Comparison of ENCODE assay signal across 28 mouse cellular contexts in genomic region chr7:117409268-117409988, GRCm38 (mm10). TPM values are rescaled to one million over a fixed set of nuclear protein-coding genes. Genes with fewer than 3 reads are reported as not detected.
DNase-seq lines count a peak whose midpoint lies in the region; ATAC-seq and TF ChIP-seq lines count a peak whose summit lies in the region.
"Had no signal": no experiment of that assay in that cellular context is flagged by ENCODE, and none has a peak within 500 bp of the region (broad histone marks: within the 10 kb centered on the region; RNA-seq: fewer than 3 reads in every experiment).

No protein-coding gene starts in this region.

- H3K4me2 ChIP-seq in liver, embryonic 13.5 days = no peak overlapping the region
- no peak overlapping the region for H3K4me2 ChIP-seq in liver, embryonic 15.5 days
- H3K4me2 ChIP-seq in hindbrain, embryonic 16.5 days (ENCODE audit: low read length) = no peak overlapping the region
- H3K4me2 ChIP-seq: embryonic facial prominence, embryonic 12.5 days; embryonic facial prominence, embryonic 15.5 days; heart, embryonic 12.5 days; heart, embryonic 15.5 days; hindbrain, embryonic 13.5 days had no signal

- peak; percentile 77 to 83 for TF ChIP-seq EP300 in MEL (IDR thresholded peaks at IDR 0.05; ENCODE audit: low read depth in 1 of 2, low read length in 2 of 2)

- H3K36me3 ChIP-seq in liver, embryonic 13.5 days = no peaks in the 10 kb centered on the region
- H3K36me3 ChIP-seq in MEL (ENCODE audit: control insufficient read depth in 1 of 2, insufficient read depth in 2 of 2, low read length in 2 of 2) = peaks cover 0 to 43% of the 10 kb centered on the region in 2 experiments
- no peaks in the 10 kb centered on the region for H3K36me3 ChIP-seq in liver, embryonic 15.5 days (replicated peaks)
- H3K36me3 ChIP-seq in hindbrain, embryonic 16.5 days (ENCODE audit: control insufficient read depth, insufficient read depth, low read length) = no peaks in the 10 kb centered on the region
- H3K36me3 ChIP-seq: embryonic facial prominence, embryonic 12.5 days; embryonic facial prominence, embryonic 15.5 days; G1E; heart, embryonic 12.5 days; heart, embryonic 15.5 days; hindbrain, embryonic 10.5 days; hindbrain, embryonic 13.5 days had no signal

- H3K79me2 ChIP-seq in MEL (ENCODE audit: control insufficient read depth, insufficient read depth, low read length, poor library complexity) = peaks cover 5% of the 10 kb centered on the region; the same call in 1 of the 2 replicates

- H3K27me3 ChIP-seq in liver, embryonic 13.5 days = no peaks in the 10 kb centered on the region
- no peaks in the 10 kb centered on the region for H3K27me3 ChIP-seq in MEL (ENCODE audit: control insufficient read depth in 1 of 2, insufficient read depth in 2 of 2, low read length in 2 of 2)
- H3K27me3 ChIP-seq in liver, embryonic 15.5 days = no peaks in the 10 kb centered on the region
- H3K27me3 ChIP-seq in hindbrain, embryonic 16.5 days (replicated peaks; ENCODE audit: control insufficient read depth, insufficient read depth, low read length) = no peaks in the 10 kb centered on the region
- H3K27me3 ChIP-seq: CH12.LX; embryonic facial prominence, embryonic 12.5 days; embryonic facial prominence, embryonic 15.5 days; heart, embryonic 12.5 days; heart, embryonic 15.5 days; hindbrain, embryonic 13.5 days had no signal

- no peaks in the 10 kb centered on the region for H3K9me3 ChIP-seq in liver, embryonic 13.5 days (replicated peaks)
- no peaks in the 10 kb centered on the region for H3K9me3 ChIP-seq in MEL (replicated peaks; ENCODE audit: insufficient read depth, low read length)
- H3K9me3 ChIP-seq in liver, embryonic 15.5 days (replicated peaks) = no peaks in the 10 kb centered on the region
- H3K9me3 ChIP-seq in hindbrain, embryonic 16.5 days (ENCODE audit: control insufficient read depth, low read length) = no peaks in the 10 kb centered on the region
- H3K9me3 ChIP-seq: embryonic facial prominence, embryonic 12.5 days; embryonic facial prominence, embryonic 15.5 days; heart, embryonic 12.5 days; heart, embryonic 15.5 days; hindbrain, embryonic 10.5 days; hindbrain, embryonic 13.5 days had no signal

- no peak for DNase-seq in liver, embryonic 13.5 days
- DNase-seq in liver (no peak), MEL (ENCODE audit: low read depth, low spot score) (peak; percentile 42)
- DNase-seq in gastrocnemius, adult 18-20 months (ENCODE audit: low spot score) = no peak
- DNase-seq: adrenal gland, adult 2 months; adrenal gland, postnatal 14 days; B cell, adult 2 months; cerebellum, adult 11 months; cerebellum, adult 2 months; cerebellum, adult 9-11 months; cerebellum, postnatal 25 days; forebrain, postnatal 0 days; gastrocnemius, postnatal 25 days; heart, adult 18-20 months; heart, postnatal 10 days; heart, postnatal 36 days had no signal

- peak; percentile 49; the same call in 1 of the 2 replicates for ATAC-seq in liver, embryonic 13.5 days (ENCODE audit: low read depth)
- 0 out of 2 replicates have a peak, but pooled peaks have one; percentile 25 for ATAC-seq in liver, embryonic 15.5 days (ENCODE audit: insufficient read depth)
- peak; percentile 71 for ATAC-seq in megakaryocyte-erythroid progenitor cell, adult 5-6 weeks (replicated peaks; ENCODE audit: low FRiP score, low TSS enrichment, poor library complexity, severe bottlenecking)
- no peak for ATAC-seq in hindbrain, embryonic 16.5 days
- ATAC-seq: forebrain, embryonic 14.5 days; forebrain, postnatal 0 days had no signal

- no peak for TF ChIP-seq POLR2A in MEL (IDR thresholded peaks at IDR 0.05; ENCODE audit: control insufficient read depth in 1 of 2, insufficient read depth in 1 of 2, low read depth in 1 of 2, low read length in 2 of 2, poor library complexity in 1 of 2)

- no peak overlapping the region for H3K9ac ChIP-seq in liver, embryonic 13.5 days
- no peak overlapping the region for H3K9ac ChIP-seq in MEL (ENCODE audit: control insufficient read depth, low read depth, low read length, poor library complexity, severe bottlenecking)
- H3K9ac ChIP-seq in liver, embryonic 15.5 days = no peak overlapping the region
- H3K9ac ChIP-seq in hindbrain, embryonic 16.5 days (ENCODE audit: low read depth, low read length) = no peak overlapping the region
- H3K9ac ChIP-seq: embryonic facial prominence, embryonic 12.5 days; embryonic facial prominence, embryonic 15.5 days; forebrain, postnatal 0 days; heart, embryonic 12.5 days; heart, embryonic 15.5 days; hindbrain, embryonic 13.5 days had no signal

- no peak for TF ChIP-seq RAD21 in MEL (IDR thresholded peaks at IDR 0.05; ENCODE audit: low read depth, low read length)

- peaks cover 42% of the 10 kb centered on the region for H3K4me1 ChIP-seq in liver, embryonic 13.5 days (replicated peaks)
- H3K4me1 ChIP-seq in MEL (ENCODE audit: control insufficient read depth in 1 of 2, insufficient read depth in 2 of 2, low read length in 2 of 2) = peaks cover 25 to 62% of the 10 kb centered on the region in 2 experiments
- peaks cover 19% of the 10 kb centered on the region; the same call in 1 of the 2 replicates for H3K4me1 ChIP-seq in liver, embryonic 15.5 days (replicated peaks)
- H3K4me1 ChIP-seq in hindbrain, embryonic 16.5 days (ENCODE audit: control insufficient read depth, insufficient read depth, low read depth, low read length) = peaks cover 2% of the 10 kb centered on the region; the same call in 1 of the 2 replicates
- H3K4me1 ChIP-seq: hindbrain, embryonic 10.5 days had no signal

- H3K27ac ChIP-seq in liver, embryonic 13.5 days = no peak overlapping the region
- peak overlapping the region; percentile 46 for H3K27ac ChIP-seq in MEL (ENCODE audit: control insufficient read depth, low read depth, low read length)
- no peak overlapping the region for H3K27ac ChIP-seq in liver, embryonic 15.5 days (replicated peaks)
- no peak overlapping the region for H3K27ac ChIP-seq in hindbrain, embryonic 16.5 days (ENCODE audit: low read depth, low read length)
- H3K27ac ChIP-seq: embryonic facial prominence, embryonic 12.5 days; embryonic facial prominence, embryonic 15.5 days; heart, embryonic 15.5 days; hindbrain, embryonic 10.5 days; hindbrain, embryonic 13.5 days had no signal

- WGBS in liver, embryonic 13.5 days (ENCODE audit: insufficient replicate concordance) = 32% methylated on average over 8 of the region's 8 CpGs
- WGBS in liver, embryonic 15.5 days (ENCODE audit: insufficient replicate concordance) = 34% methylated on average over 8 of the region's 8 CpGs
- WGBS in hindbrain, embryonic 16.5 days = 90% methylated on average over 8 of the region's 8 CpGs

- H3K4me3 ChIP-seq in liver, embryonic 13.5 days (replicated peaks) = no peak overlapping the region
- H3K4me3 ChIP-seq in MEL (ENCODE audit: control insufficient read depth in 1 of 2, insufficient read depth in 1 of 2, low read depth in 2 of 2, low read length in 2 of 2) = no peak overlapping the region
- H3K4me3 ChIP-seq in liver, embryonic 15.5 days (replicated peaks) = no peak overlapping the region
- H3K4me3 ChIP-seq in hindbrain, embryonic 16.5 days (ENCODE audit: low read length) = no peak overlapping the region
- H3K4me3 ChIP-seq: embryonic facial prominence, embryonic 12.5 days; embryonic facial prominence, embryonic 15.5 days; heart, embryonic 12.5 days; heart, embryonic 15.5 days; hindbrain, embryonic 10.5 days; hindbrain, embryonic 13.5 days had no signal

- TF ChIP-seq CTCF in MEL (IDR thresholded peaks at IDR 0.05 in 2 of 3, conservative IDR thresholded peaks at IDR 0.05 in 1 of 3; ENCODE audit: control insufficient read depth in 1 of 3, insufficient read depth in 1 of 3, low read depth in 2 of 3, low read length in 3 of 3, poor library complexity in 1 of 3, severe bottlenecking in 1 of 3) = no peak

TF ChIP-seq in MEL, 35 proteins besides CTCF, POLR2A, EP300 and RAD21:
- TF ChIP-seq TCF12 (IDR thresholded peaks at IDR 0.05; ENCODE audit: low read depth, low read length) = peak; percentile 68
- TF ChIP-seq MXI1 (IDR thresholded peaks at IDR 0.05; ENCODE audit: low read depth, low read length) = no peak
- peak; percentile 88; the same call in 1 of the 2 replicates for TF ChIP-seq MEF2A (IDR thresholded peaks at IDR 0.05; ENCODE audit: extremely low read depth, insufficient replicate concordance, low read depth, low read length, poor library complexity, severe bottlenecking)
- peak; percentile 68 for TF ChIP-seq RCOR1 (IDR thresholded peaks at IDR 0.05; ENCODE audit: low read depth, low read length)
- TF ChIP-seq GATA1 (IDR thresholded peaks at IDR 0.05; ENCODE audit: low read depth, low read length) = peak; percentile 84
- TF ChIP-seq ETS1 (IDR thresholded peaks at IDR 0.05; ENCODE audit: low read depth, low read length) = 0 out of 2 replicates have a peak, but pooled peaks have one; percentile 49
- 0 out of 2 replicates have a peak, but pooled peaks have one; percentile 34 for TF ChIP-seq BHLHE40 (IDR thresholded peaks at IDR 0.05; ENCODE audit: borderline replicate concordance, low read depth, low read length)
- no peak for TF ChIP-seq NRF1 (IDR thresholded peaks at IDR 0.05; ENCODE audit: insufficient read depth, low read depth, low read length, poor library complexity, severe bottlenecking)
TF ChIP-seq in MEL: peak in this region for 6.

RNA-seq across cellular contexts. Expression of gene Xylt1, which starts 28.6 kb away (rescaled TPM):
- polyA plus RNA-seq in liver, embryonic 13.5 days (2015; fragmentation: Nextera tagmentation; extraction: Ambion mirVana) = 0.20 and 0.23 TPM in 2 replicates
- 9.0 and 9.4 TPM in 2 replicates for total RNA-seq in MEL (2012; rRNA removed)
- 10 to 100 TPM in 1 of 2 experiments, not detected in 1; 13.3 TPM for polyA plus RNA-seq in MEL (2012; ENCODE audit: insufficient read depth in 1 of 2, insufficient read length in 2 of 2, low read depth in 1 of 2, low replicate concordance in 2 of 2, missing spikeins in 1 of 2)
- polyA plus RNA-seq in liver, embryonic 15.5 days (2015; fragmentation: Nextera tagmentation; extraction: Ambion mirVana) = 0.24 and 0.32 TPM in 2 replicates
- 14.5 and 21.6 TPM in 2 replicates for total RNA-seq in megakaryocyte-erythroid progenitor cell, adult 5-6 weeks (2014; fragmentation: Nextera tagmentation)
- 12.7 and 13.6 TPM in 2 replicates for total RNA-seq in megakaryocyte-erythroid progenitor cell, adult 5-6 weeks (2017)
- polyA plus RNA-seq in hindbrain, embryonic 16.5 days (2015; fragmentation: Nextera tagmentation; extraction: Ambion mirVana) = 2.9 TPM in 2 replicates
- 1 to 10 TPM; 8.2 to 9.3 TPM for total RNA-seq in gastrocnemius, adult 18-20 months (2021)
- polyA plus RNA-seq: G1E had no signal
